Mouse (Mus musculus): ENCODE measurements around the gene Ralgapa2.

- TF ChIP-seq EP300 (IDR thresholded peaks at IDR 0.05; ENCODE audit: low read depth) (no peak), CTCF (IDR thresholded peaks at IDR 0.05; ENCODE audit: low read depth) (no peak)
These were observed 89.0 kb downstream of the Ralgapa2 start for GRCm38 (mm10) chr2:146423032-146423691.

Data from heart, postnatal 0 days (tissue).